Mouse (Mus musculus): ENCODE data around the gene Bola1. TPM values are rescaled to one million over a fixed set of nuclear protein-coding genes. Genes with fewer than 3 reads are reported as not detected.

Gene Bola1
- total and polyA plus RNA-seq, 3 experiments, result 47.6 to 57.0 (median 56.5) TPM

- Histone ChIP-seq H3K36me3 (replicated peaks in 1 of 2; ENCODE audit: control insufficient read depth in 1 of 2, insufficient read depth in 1 of 2, low read length in 1 of 2) (no peaks in the 10 kb centered on the region), H3K9me3 (replicated peaks; ENCODE audit: low read length) (no peaks in the 10 kb centered on the region), H3K9ac (ENCODE audit: insufficient read depth, low read depth) (peak overlapping the region; percentile 85), H3K27me3 (replicated peaks) (no peaks in the 10 kb centered on the region), H3K79me2 (replicated peaks; ENCODE audit: control insufficient read depth, extremely low read depth, insufficient read depth, poor library complexity, severe bottlenecking) (0 out of 2 replicates have a peak, but pooled peaks cover 10% of the 10 kb centered on the region), H3K4me2 (ENCODE audit: insufficient read depth, low read depth, poor library complexity, severe bottlenecking) (peak overlapping the region; percentile 81), H3K4me1 (ENCODE audit: control insufficient read depth in 1 of 2, insufficient read depth in 2 of 2) (peaks cover 0 to 37% of the 10 kb centered on the region in 2 experiments; a peak in 2 of 4 replicates), H3K27ac (ENCODE audit: insufficient read depth, low read depth) (peak overlapping the region; percentile 98), H3K4me3 (replicated peaks in 1 of 3; ENCODE audit: low read depth in 2 of 3, low read length in 2 of 3, poor library complexity in 1 of 3) (peak overlapping the region; percentile 62 to 67 (median 63))
- dilution Hi-C loops (cut with MboI; ENCODE audit: extremely low pct_ligation_motif_present, extremely low pct_unique_long_range_greater_than_20kb, low sequenced_read_pairs), result no loop called here
- peak; percentile 43 for DNase-seq (ENCODE audit: extremely low read depth)
- no peak for TF ChIP-seq GABPA (IDR thresholded peaks at IDR 0.05; ENCODE audit: insufficient replicate concordance, low read depth, low read length)
- no peak for TF ChIP-seq MAFK (IDR thresholded peaks at IDR 0.05; ENCODE audit: insufficient replicate concordance, low read length)
- no peak for TF ChIP-seq PAX5 (IDR thresholded peaks at IDR 0.05; ENCODE audit: low read length)
- no peak for TF ChIP-seq NRF1 (IDR thresholded peaks at IDR 0.05; ENCODE audit: low read depth, low read length)
- 0 out of 2 replicates have a peak, but pooled peaks have one; percentile 13 for TF ChIP-seq HCFC1 (IDR thresholded peaks at IDR 0.05; ENCODE audit: low read depth, low read length)
- no peak for TF ChIP-seq ZMIZ1 (IDR thresholded peaks at IDR 0.05; ENCODE audit: low read depth, low read length)
- TF ChIP-seq E2F4 (IDR thresholded peaks at IDR 0.05; ENCODE audit: insufficient replicate concordance, low read depth, low read length), result no peak
- no peak for TF ChIP-seq POLR2AphosphoS2 (IDR thresholded peaks at IDR 0.05; ENCODE audit: low read depth, low read length)
- TF ChIP-seq TCF12 (IDR thresholded peaks at IDR 0.05; ENCODE audit: low read depth, low read length), result no peak
- TF ChIP-seq SMC3 (IDR thresholded peaks at IDR 0.05; ENCODE audit: low read depth, low read length), result peak; percentile 18
- no peak for TF ChIP-seq JUND (conservative IDR thresholded peaks at IDR 0.05; ENCODE audit: low read depth, low read length)
- no peak for TF ChIP-seq BHLHE40 (IDR thresholded peaks at IDR 0.05; ENCODE audit: low read depth, low read length)
- no peak; the same call in 1 of the 2 replicates for TF ChIP-seq RAD21 (IDR thresholded peaks at IDR 0.05; ENCODE audit: low read depth, low read length)
- TF ChIP-seq MAX (IDR thresholded peaks at IDR 0.05; ENCODE audit: low read length), result no peak
- TF ChIP-seq USF1 (IDR thresholded peaks at IDR 0.05; ENCODE audit: low read depth, low read length), result no peak
- TF ChIP-seq ZC3H11A (IDR thresholded peaks at IDR 0.05; ENCODE audit: low read depth, low read length), result no peak
- TF ChIP-seq MYC (IDR thresholded peaks at IDR 0.05; ENCODE audit: low read depth, low read length), result peak; percentile 83
- TF ChIP-seq CHD2 (IDR thresholded peaks at IDR 0.05; ENCODE audit: low read length), result no peak
- no peak for TF ChIP-seq UBTF (IDR thresholded peaks at IDR 0.05; ENCODE audit: low read depth, low read length)
- TF ChIP-seq CTCF (conservative IDR thresholded peaks at IDR 0.05 in 1 of 2, IDR thresholded peaks at IDR 0.05 in 1 of 2; ENCODE audit: low read depth in 2 of 2, low read length in 2 of 2), result peak in 1 of 2 experiments; percentile 64; a peak in 2 of 4 replicates
- no peak for TF ChIP-seq MEF2A (IDR thresholded peaks at IDR 0.05; ENCODE audit: borderline replicate concordance, low read depth, low read length)
- peak; percentile 44; the same call in 1 of the 2 replicates for TF ChIP-seq SIN3A (IDR thresholded peaks at IDR 0.05; ENCODE audit: low read length)
- no peak for TF ChIP-seq JUN (IDR thresholded peaks at IDR 0.05; ENCODE audit: insufficient read depth, low read depth, low read length)
- TF ChIP-seq EP300 (IDR thresholded peaks at IDR 0.05; ENCODE audit: low read length), result no peak
- no peak for TF ChIP-seq KAT2A (IDR thresholded peaks at IDR 0.05; ENCODE audit: insufficient replicate concordance, low read length)
- no peak for TF ChIP-seq RCOR1 (conservative IDR thresholded peaks at IDR 0.05; ENCODE audit: low read depth, low read length)
- no peak; the same call in 1 of the 2 replicates for TF ChIP-seq ELF1 (IDR thresholded peaks at IDR 0.05; ENCODE audit: low read depth, low read length)
- TF ChIP-seq IRF4 (IDR thresholded peaks at IDR 0.05; ENCODE audit: low read depth, low read length), result no peak
- TF ChIP-seq ZKSCAN1 (IDR thresholded peaks at IDR 0.05; ENCODE audit: borderline replicate concordance, low read depth, low read length), result no peak
- no peak for TF ChIP-seq POLR2A (IDR thresholded peaks at IDR 0.05; ENCODE audit: low read depth, low read length)
- no peak for TF ChIP-seq CHD1 (IDR thresholded peaks at IDR 0.05; ENCODE audit: low read depth, low read length)
- TF ChIP-seq NELFE (IDR thresholded peaks at IDR 0.05; ENCODE audit: low read depth, low read length), result no peak
- no peak for TF ChIP-seq TBP (conservative IDR thresholded peaks at IDR 0.05; ENCODE audit: low read depth, low read length)
- TF ChIP-seq MAZ (IDR thresholded peaks at IDR 0.05; ENCODE audit: low read depth, low read length), result no peak
- no peak for TF ChIP-seq USF2 (conservative IDR thresholded peaks at IDR 0.05; ENCODE audit: low read depth, low read length)
- no peak for TF ChIP-seq ETS1 (conservative IDR thresholded peaks at IDR 0.05; ENCODE audit: low read depth, low read length)
- TF ChIP-seq ZNF384 (IDR thresholded peaks at IDR 0.05; ENCODE audit: low read depth, low read length), result no peak
- TF ChIP-seq MXI1 (IDR thresholded peaks at IDR 0.05; ENCODE audit: low read depth, low read length), result 0 out of 2 replicates have a peak, but pooled peaks have one; percentile 23
- in situ Hi-C loops (cut with MboI; ENCODE audit: low pct_ligation_motif_present, low pct_unique_long_range_greater_than_20kb, low sequenced_read_pairs), result no loop called here
These were observed 42.1 kb upstream of the Bola1 start for GRCm38 (mm10) chr3:96261623-96262022.

All from CH12.LX (cell line).